Comparison of ENCODE assay signal across 8 mouse cellular contexts in the genomic region with DNA sequence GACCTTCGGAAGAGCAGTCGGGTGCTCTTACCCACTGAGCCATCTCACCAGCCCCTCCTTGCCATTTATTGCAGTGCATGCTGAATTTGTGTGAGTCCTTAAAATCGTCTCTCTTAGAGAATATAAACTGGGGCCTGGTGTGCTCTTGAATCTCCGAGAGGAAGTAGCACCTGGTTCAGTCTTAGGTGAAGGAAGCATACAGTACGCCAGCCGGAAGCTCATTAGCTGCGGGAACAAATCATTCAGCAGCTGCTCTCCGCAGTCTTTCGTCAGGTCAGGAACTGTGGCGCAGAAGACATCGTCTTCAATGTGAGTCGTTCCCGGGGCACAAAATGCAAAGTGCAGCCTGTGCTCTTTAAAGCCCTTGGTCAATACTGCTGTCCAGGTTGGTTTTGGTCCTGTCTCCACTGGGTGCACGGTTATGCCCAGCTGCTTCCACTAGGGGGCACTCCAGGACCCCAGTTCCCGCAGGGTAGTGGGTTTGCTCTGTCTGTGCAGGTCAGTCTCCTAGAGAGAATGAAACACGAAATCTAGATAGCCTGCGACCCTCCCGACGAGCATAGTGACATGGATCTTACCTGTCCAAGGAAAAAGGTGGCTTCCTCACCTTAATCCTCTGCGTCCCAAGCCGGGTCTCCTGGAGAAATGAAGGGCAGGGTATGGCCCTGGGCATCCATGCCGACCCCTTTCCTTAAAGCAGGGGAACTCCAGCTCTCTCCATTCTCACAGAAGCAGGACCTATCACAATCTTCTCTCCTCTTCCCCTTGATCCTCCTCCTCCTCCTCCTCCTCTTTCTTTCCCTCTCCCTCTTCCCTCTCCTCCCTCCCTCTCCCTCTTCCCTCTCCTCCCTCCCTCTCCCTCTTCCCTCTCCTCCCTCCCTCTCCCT. TPM values are rescaled to one million over a fixed set of nuclear protein-coding genes. Genes with fewer than 3 reads are reported as not detected.
DNase-seq lines count a peak whose midpoint lies in the region; ATAC-seq and TF ChIP-seq lines count a peak whose summit lies in the region.

No protein-coding gene starts in this region.

- H3K4me1 ChIP-seq in ES-E14 (ENCODE audit: control insufficient read depth in 2 of 2, insufficient read depth in 2 of 2, low read length in 2 of 2, poor library complexity in 1 of 2) = peaks cover 0 to 5% of the 10 kb centered on the region in 2 experiments; a peak in 1 of 4 replicates
- H3K4me1 ChIP-seq in forebrain, embryonic 16.5 days (replicated peaks; ENCODE audit: control insufficient read depth, insufficient read depth, low read length) = no peaks in the 10 kb centered on the region
- no peaks in the 10 kb centered on the region for H3K4me1 ChIP-seq in lung, adult 2 months (ENCODE audit: control insufficient read depth, insufficient read depth, low read length)

- intact Hi-C loops in heart, postnatal 36 days (cut with DNase I) = loop anchor here (1.0 to 5.0 kb wide), 3 partner anchors 46 to 161 kb away; no protein-coding TSS in a partner anchor

- no peak overlapping the region for H3K27ac ChIP-seq in ES-E14 (ENCODE audit: insufficient read depth, low read depth, low read length, poor library complexity, severe bottlenecking)
- H3K27ac ChIP-seq in forebrain, embryonic 16.5 days (ENCODE audit: low read length) = no peak overlapping the region
- H3K27ac ChIP-seq in layer of hippocampus, adult 2 months = no peak overlapping the region

- H3K9me3 ChIP-seq in ES-E14 (ENCODE audit: control insufficient read depth, insufficient read depth, low read depth, low read length) = no peaks in the 10 kb centered on the region
- no peaks in the 10 kb centered on the region for H3K9me3 ChIP-seq in forebrain, embryonic 16.5 days (ENCODE audit: control insufficient read depth, low read length)

- in situ Hi-C loops in ES-E14 (cut with MboI; ENCODE audit: low sequenced_read_pairs in 2 of 2, unreplicated experiment in 2 of 2) = no loop called here

- H3K4me2 ChIP-seq in forebrain, embryonic 16.5 days (ENCODE audit: low read length) = peak overlapping the region; percentile 27

- peak; percentile 83 for ATAC-seq in forebrain, embryonic 16.5 days

- WGBS in forebrain, embryonic 16.5 days = 24% methylated on average over 22 of the region's 22 CpGs
- WGBS in lung, adult 2 months = 27% methylated on average over 22 of the region's 22 CpGs

- peak overlapping the region; percentile 51; the same call in 1 of the 2 replicates for H3K9ac ChIP-seq in ES-E14 (ENCODE audit: insufficient read depth, low read depth, low read length, poor library complexity, severe bottlenecking)
- no peak overlapping the region for H3K9ac ChIP-seq in forebrain, embryonic 16.5 days (replicated peaks; ENCODE audit: low read depth, low read length)

- TF ChIP-seq CTCF in layer of hippocampus, adult 2 months (conservative IDR thresholded peaks at IDR 0.05) = peak; percentile 98
- TF ChIP-seq CTCF in lung, adult 2 months (IDR thresholded peaks at IDR 0.05; ENCODE audit: insufficient read depth, low read length) = peak; percentile 90

- H3K36me3 ChIP-seq in ES-E14 (ENCODE audit: control insufficient read depth, insufficient read depth, low read length, poor library complexity, severe bottlenecking) = no peaks in the 10 kb centered on the region
- H3K36me3 ChIP-seq in forebrain, embryonic 16.5 days (ENCODE audit: control insufficient read depth, insufficient read depth) = no peaks in the 10 kb centered on the region

- peak overlapping the region; percentile 30 to 35; a peak in 3 of 4 replicates for H3K4me3 ChIP-seq in ES-E14 (ENCODE audit: insufficient read depth in 1 of 2, low read depth in 1 of 2, low read length in 2 of 2, poor library complexity in 1 of 2, severe bottlenecking in 1 of 2)
- no peak overlapping the region for H3K4me3 ChIP-seq in forebrain, embryonic 16.5 days (replicated peaks; ENCODE audit: low read length)
- peak overlapping the region; percentile 31 for H3K4me3 ChIP-seq in layer of hippocampus, adult 2 months
- no peak overlapping the region for H3K4me3 ChIP-seq in lung, adult 2 months (replicated peaks; ENCODE audit: extremely low read depth, low read depth, low read length)

- no peak for TF ChIP-seq POLR2A in lung, adult 2 months (IDR thresholded peaks at IDR 0.05; ENCODE audit: borderline replicate concordance, extremely low read depth, low read depth, low read length)

- H3K27me3 ChIP-seq in forebrain, embryonic 16.5 days (replicated peaks; ENCODE audit: control insufficient read depth, insufficient read depth, low read length) = no peaks in the 10 kb centered on the region

- DNase-seq in ES-E14 (ENCODE audit: low read depth, low spot score) = peak; percentile 70
- peak; percentile 60 for DNase-seq in cerebellum, adult 11-12 months
- peak; percentile 79 for DNase-seq in heart, postnatal 36 days
- peak; percentile 73 to 89 for DNase-seq in layer of hippocampus, adult 2 months (ENCODE audit: low spot score in 2 of 2)
- DNase-seq in lung, adult 2 months = peak; percentile 61
- peak; percentile 68 for DNase-seq in ovary, adult 18-20 months (ENCODE audit: low spot score)
- DNase-seq in thymus, postnatal 0 days (ENCODE audit: low spot score) = peak; percentile 62

TF ChIP-seq in ES-E14, 5 proteins besides CTCF, POLR2A, EP300 and RAD21:
- no peak for TF ChIP-seq HCFC1 (IDR thresholded peaks at IDR 0.05; ENCODE audit: borderline replicate concordance, insufficient read depth, low read length)
- no peak for TF ChIP-seq MAFK (IDR thresholded peaks at IDR 0.05; ENCODE audit: insufficient read depth, low read depth, low read length)
- TF ChIP-seq ZC3H11A (IDR thresholded peaks at IDR 0.05; ENCODE audit: borderline replicate concordance, low read depth, low read length) = peak; percentile 77; the same call in 1 of the 2 replicates

RNA-seq across cellular contexts. Expression of a gene that starts 18.0 kb away (rescaled TPM):
- total RNA-seq in ES-E14 (2012; rRNA removed) = 1.3 and 1.8 TPM in 2 replicates
- 0.66 and 1.4 TPM in 2 replicates for polyA plus RNA-seq in forebrain, embryonic 16.5 days (2015; fragmentation: Nextera tagmentation; extraction: Ambion mirVana)
- 1 to 10 TPM; 2.5 to 3.7 TPM for total RNA-seq in heart, postnatal 36 days (2021)
- 10 to 100 TPM; 13.6 to 15.0 TPM for total RNA-seq in layer of hippocampus, adult 2 months (2021)
- 1.7 and 3.0 TPM in 2 replicates for polyA plus RNA-seq in lung, adult 2 months (2012; rRNA removed)
- polyA plus RNA-seq in thymus, postnatal 0 days (2015; fragmentation: Nextera tagmentation; extraction: Ambion mirVana) = 1.2 and 1.5 TPM in 2 replicates

RNA-seq across cellular contexts. Expression of a gene that starts 32.5 kb away (rescaled TPM):
- total RNA-seq in ES-E14 (2012; rRNA removed) = 165 and 221 TPM in 2 replicates
- polyA plus RNA-seq in forebrain, embryonic 16.5 days (2015; fragmentation: Nextera tagmentation; extraction: Ambion mirVana) = 88.1 and 93.6 TPM in 2 replicates
- 10 to 100 TPM; 42.9 to 50.8 TPM for total RNA-seq in heart, postnatal 36 days (2021)
- 10 to 100 TPM; 55.6 to 55.8 TPM for total RNA-seq in layer of hippocampus, adult 2 months (2021)
- 17.2 and 26.6 TPM in 2 replicates for polyA plus RNA-seq in lung, adult 2 months (2012; rRNA removed)
- 167 and 170 TPM in 2 replicates for polyA plus RNA-seq in thymus, postnatal 0 days (2015; fragmentation: Nextera tagmentation; extraction: Ambion mirVana)

RNA-seq across cellular contexts. Expression of a gene that starts 41.7 kb away (rescaled TPM):
- total RNA-seq in ES-E14 (2012; rRNA removed) = 0.13 and 0.16 TPM in 2 replicates
- not detected in 2 replicates for polyA plus RNA-seq in forebrain, embryonic 16.5 days (2015; fragmentation: Nextera tagmentation; extraction: Ambion mirVana)
- total RNA-seq in heart, postnatal 36 days (2021) = not detected
- not detected for total RNA-seq in layer of hippocampus, adult 2 months (2021)
- polyA plus RNA-seq in lung, adult 2 months (2012; rRNA removed) = 0.24 TPM in 1 of 2 replicates, not detected in the other
- 0.53 and 0.70 TPM in 2 replicates for polyA plus RNA-seq in thymus, postnatal 0 days (2015; fragmentation: Nextera tagmentation; extraction: Ambion mirVana)

RNA-seq across cellular contexts. Expression of a gene that starts 55.8 kb away (rescaled TPM):
- total RNA-seq in ES-E14 (2012; rRNA removed) = 0.13 TPM in 1 of 2 replicates, not detected in the other
- not detected in 2 replicates for polyA plus RNA-seq in forebrain, embryonic 16.5 days (2015; fragmentation: Nextera tagmentation; extraction: Ambion mirVana)
- not detected for total RNA-seq in heart, postnatal 36 days (2021)
- not detected for total RNA-seq in layer of hippocampus, adult 2 months (2021)
- polyA plus RNA-seq in lung, adult 2 months (2012; rRNA removed) = 0.56 TPM in 1 of 2 replicates, not detected in the other
- polyA plus RNA-seq in thymus, postnatal 0 days (2015; fragmentation: Nextera tagmentation; extraction: Ambion mirVana) = 0.14 and 0.24 TPM in 2 replicates

Comparison
In these comparisons a context has a peak if more than half of its experiments do, and no peak if none do; other contexts are left out.
1. H3K4me3 ChIP-seq: peak in ES-E14 (2 of 2) and layer of hippocampus, adult 2 months (single experiment); none in forebrain, embryonic 16.5 days (single experiment) and lung, adult 2 months (single experiment).
2. Peak in every context shown above with its lines, with median percentiles within 50 percentile points of each other: DNase-seq.